Mouse (Mus musculus): ENCODE results near the gene Ptpn13.

- no peak for TF ChIP-seq CTCF (IDR thresholded peaks at IDR 0.05; ENCODE audit: borderline replicate concordance, control insufficient read depth, extremely low read depth, insufficient read depth, low read length, poor library complexity)
- TF ChIP-seq POLR2A (IDR thresholded peaks at IDR 0.05; ENCODE audit: control insufficient read depth, extremely low read depth, insufficient read depth, low read length, poor library complexity) = no peak
These were observed 42.0 kb upstream of the Ptpn13 start for GRCm38 (mm10) chr5:103382951-103383350.

Data from thymus, adult 2 months (tissue).